Mouse (Mus musculus) adrenal gland, postnatal 14 days (tissue): ENCODE data around the gene Col25a1. TPM values are rescaled to one million over a fixed set of nuclear protein-coding genes. Genes with fewer than 3 reads are reported as not detected.

Experiments
- DNase-seq: peaks from one replicate; pipeline ENCODE4 v3.0.0; 2021; ENCODE audit warnings: mixed read lengths
- total RNA-seq: library from RNA; stranded (reverse); gene quantifications from 2 replicates; pipeline ENCODE4 v1.2.3, GENCODE M21; 2021

Col25a1 gene
- total RNA-seq, 1 experiment from 2014 or later: 4.2 TPM

DNA sequence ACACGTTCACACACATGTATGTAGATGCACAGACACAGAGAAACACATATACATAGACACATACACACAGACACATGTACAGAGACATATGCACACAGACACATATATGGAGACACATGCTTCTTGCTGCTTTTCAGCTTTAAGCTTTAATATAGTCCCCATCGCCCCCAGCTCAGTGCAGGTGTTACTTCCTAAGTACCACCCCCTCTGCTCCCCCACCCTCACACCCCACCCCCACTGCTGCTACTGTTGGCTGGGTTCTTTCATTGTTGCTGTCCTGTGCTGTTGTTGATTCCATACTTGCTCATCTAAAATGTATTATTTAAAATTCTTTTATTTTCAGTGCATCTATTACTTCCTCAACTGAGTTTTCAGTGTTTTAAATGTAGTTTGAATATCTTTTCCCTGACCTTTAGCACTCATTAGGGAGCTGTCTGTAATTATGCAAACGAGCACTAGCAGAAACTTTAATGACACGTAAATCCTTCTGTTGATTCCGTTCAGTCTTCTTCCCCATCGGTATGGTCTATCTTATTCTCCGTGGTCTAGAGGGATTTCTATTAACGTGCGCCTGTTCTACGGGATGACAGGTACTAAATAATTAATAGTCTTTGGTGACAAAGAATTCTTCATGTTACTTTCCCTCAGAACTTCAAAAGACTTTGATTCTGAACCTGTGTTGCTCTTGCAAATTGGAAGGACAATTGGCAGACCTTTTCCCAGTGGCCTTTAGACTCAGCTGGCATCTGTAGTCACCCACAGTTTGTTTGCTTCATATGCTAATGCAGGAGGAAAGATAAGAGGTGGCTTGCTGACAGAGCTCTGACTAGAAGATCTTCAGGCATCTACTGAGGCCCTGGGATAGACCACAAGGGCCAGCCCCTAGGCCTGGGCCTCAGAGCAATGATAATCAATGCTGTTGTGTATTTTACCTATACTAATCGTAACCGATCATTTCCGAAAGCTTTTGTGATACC lies 196.0 kb downstream of the Col25a1 start:
- DNase-seq: no peak

DNA sequence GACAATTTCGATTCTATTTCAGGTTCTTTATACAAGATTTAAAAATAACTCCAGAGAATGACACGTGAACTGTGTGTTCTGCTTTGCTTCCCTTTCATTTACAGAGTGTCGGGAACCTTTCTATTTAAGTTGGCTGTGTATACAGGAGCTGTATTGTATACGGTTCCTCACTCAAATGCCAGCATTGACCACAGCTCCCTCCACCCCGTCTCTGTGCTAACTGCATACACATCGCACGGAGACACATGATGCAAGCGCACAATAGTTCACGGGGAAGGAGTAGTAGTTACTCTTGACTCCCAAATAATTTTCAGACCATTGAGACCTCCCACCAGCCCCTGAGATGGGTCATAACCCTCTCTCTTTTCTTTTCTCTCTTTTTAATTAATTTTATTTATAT lies 197.6 kb downstream of the Col25a1 start:
- DNase-seq: no peak

DNA sequence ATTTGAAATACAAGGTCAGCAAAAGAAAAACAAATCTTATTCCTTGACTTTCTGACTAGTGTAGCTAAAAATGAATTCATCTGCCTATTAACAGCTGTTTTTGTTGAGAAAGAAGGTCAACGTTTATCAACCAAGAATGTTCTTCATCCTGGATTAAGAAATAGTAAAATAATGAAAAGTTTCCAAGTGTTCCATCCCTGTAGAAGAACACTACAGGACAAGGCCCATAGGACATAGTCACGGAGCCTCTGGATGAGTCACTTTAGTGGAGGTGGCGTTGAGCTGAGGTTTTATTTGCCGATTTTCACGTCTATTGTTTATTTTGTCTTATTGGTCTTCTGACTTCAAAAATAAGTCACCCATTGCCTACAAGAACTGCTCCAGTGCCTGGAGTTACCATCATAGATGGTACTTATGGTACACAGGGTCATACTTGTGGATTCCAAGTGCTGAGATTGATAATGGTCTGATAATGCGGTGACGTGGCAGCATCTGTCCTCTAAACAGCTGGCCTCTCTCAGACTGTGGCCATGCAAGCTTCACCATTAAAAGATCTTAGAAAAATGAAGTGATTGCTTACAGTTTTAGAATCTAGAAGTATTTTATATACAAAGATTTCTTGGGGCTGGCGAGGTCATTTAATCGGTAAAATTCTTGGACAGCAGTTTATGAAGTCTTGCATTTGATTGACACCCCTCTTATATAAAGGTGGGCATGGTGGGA lies 198.7 kb downstream of the Col25a1 start:
- DNase-seq: no peak

DNA sequence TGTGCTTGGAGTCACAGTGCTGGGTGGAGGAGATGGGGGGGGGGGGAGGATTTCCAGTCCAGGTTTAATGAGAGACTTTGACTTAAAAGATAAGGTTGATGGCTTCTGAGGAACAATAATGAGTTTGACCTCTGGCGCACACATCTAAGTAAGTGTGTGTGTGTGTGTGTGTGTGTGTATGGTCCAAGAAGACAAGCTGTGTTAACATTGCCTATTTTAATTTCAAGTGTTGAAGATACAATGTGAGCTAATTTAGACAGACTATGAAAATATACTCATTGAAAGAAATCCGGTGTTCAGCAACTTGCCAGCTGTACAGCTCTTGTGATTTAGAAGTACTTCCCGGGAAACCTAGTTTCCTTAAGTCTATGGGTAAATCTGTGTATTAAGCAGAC lies 199.3 kb downstream of the Col25a1 start:
- DNase-seq: no peak

GRCm38 (mm10) chr3:130332347-130332913 lies 201.1 kb downstream of the Col25a1 start:
- DNase-seq: no peak

GRCm38 (mm10) chr3:130337857-130338256 lies 206.6 kb downstream of the Col25a1 start:
- DNase-seq: peak; percentile 64

- DNase-seq: peak; percentile 11
These were observed 207.1 kb downstream of the Col25a1 start for GRCm38 (mm10) chr3:130338371-130338770.

GRCm38 (mm10) chr3:130350161-130350560 lies 218.9 kb downstream of the Col25a1 start:
- DNase-seq: no peak

DNA sequence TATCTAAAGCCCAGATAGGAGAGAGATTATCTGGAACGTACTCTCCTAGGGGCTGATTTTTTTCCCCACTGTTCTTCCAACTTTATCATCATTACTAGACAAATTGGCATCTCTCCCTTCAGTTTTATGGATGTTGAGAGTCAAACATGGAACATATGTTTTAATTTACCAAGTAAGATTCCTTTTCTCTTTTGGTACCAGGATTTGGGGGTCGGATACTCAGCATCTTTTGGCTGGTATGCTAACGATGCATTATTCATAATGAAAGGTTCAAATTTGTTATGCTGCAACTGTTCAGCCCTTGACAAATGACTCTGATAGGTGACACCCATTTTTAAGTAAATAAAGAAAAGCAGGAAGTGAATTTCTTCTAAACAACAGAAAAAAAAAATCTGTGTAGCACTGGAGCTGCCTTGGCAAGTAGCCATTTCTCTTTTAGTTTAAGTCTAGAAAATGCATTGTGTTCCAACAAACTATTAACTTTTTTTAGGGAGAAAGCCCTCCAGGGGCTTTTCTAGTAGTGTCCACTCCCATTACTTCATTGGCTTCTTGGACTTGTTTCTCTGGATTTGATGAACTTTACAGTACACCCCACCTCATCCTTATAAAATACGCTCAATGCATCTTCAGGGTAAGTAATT lies 223.2 kb downstream of the Col25a1 start:
- DNase-seq: no peak

- no peak for DNase-seq
These were observed 225.4 kb downstream of the Col25a1 start for GRCm38 (mm10) chr3:130356575-130357173.

DNA sequence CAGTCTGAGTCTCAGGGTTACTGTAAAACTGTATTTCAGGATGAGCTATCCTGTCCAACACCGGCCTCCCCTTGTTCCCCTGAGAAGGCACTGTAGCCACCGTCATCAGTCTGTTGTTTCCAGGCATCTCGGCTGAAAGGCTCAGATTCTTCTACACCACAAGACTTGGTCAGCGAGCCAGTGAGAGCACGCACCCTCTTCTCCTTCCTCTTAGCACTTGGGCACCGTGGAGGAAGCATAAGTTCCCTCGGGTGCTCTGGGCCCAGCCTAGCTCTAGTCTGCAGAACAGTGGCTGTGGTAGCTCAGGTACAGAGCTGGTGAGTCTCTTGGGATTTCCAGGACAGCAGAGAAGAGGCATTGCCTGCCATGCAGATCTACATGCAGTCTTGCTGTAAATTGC lies 229.5 kb downstream of the Col25a1 start:
- no peak for DNase-seq

DNA sequence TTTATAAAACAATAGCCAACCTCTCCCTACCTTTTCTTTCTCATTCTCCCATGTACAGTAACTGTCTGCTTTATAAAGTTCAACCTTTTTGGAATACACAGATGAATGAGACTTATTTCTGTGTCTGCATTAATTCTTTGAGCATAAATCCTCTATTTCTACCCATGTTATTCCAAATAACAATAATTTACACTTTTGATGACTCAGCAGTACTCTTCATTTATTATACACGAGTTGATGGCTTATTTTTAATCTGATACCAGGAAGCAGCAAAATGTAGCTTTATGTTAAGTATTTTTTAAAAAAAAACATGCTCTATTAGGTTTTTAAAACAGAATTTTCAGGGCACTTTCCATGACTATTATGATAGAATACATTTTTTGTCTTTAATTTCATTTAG lies 230.6 kb downstream of the Col25a1 start:
- DNase-seq: no peak

DNA sequence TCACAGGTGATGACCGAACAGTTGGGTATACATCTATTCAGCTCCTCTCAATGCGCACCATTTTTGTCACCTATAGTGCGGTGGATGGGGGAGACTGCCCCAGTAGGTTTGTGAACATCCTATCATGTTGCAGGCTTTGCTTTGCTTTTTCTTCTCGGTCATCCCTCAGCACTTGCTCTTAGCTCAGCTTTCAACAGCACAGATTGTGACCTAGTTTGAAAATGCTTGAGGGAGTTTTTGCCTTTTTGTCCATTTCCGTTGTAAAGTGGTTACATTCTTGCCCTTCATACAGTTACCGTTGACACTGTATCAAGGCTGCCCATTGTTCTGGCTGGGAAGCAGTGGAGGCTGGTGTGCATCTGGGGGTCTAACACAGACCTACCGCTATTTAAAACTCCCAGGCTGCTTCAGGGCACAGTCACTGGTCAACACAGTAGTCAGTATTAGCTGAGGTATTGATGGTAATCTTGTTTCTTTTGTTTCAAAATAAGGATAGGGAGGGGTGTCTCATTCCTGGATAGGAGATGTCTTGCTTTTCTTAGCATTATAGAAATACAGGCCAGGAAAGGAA lies 231.6 kb downstream of the Col25a1 start:
- DNase-seq: no peak

- DNase-seq: no peak
These were observed 235.8 kb downstream of the Col25a1 start for GRCm38 (mm10) chr3:130366917-130367610.

DNA sequence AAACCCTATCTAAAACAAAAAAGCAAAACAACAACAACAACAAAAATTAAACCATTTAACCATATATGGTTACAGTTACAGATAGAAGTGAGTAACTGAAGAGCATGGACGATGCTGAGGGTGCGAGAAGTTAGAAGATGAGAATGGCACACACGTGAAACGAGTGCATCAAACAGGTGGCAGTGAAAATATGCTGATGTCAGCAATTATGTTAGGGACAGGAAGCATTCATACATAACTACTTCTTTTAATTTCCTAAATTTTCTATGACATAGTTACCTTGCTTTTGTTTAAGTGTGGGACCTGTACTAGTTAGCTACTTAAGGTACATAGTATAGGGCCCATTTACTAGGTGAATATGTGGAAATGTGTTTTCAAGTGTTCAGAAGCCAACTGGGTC lies 237.1 kb downstream of the Col25a1 start:
- DNase-seq: no peak

DNA sequence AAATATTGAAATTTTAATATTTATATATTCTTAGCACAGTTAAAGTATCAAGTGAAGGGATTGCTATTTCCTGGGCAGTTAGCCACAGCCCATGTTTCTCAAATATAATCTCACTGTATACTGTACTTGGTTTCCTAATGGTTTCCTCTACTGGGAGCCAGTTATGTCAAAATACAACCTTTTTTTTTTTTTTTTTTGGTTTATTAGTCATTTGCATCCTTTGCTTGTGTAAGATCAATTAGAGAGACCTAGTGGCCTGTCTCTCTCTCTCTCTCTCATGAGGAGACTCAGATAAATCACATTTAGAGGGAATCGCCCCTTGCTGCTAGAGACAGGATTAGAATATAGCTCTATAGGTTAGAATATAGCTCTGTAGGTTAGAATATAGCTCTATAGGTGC lies 237.8 kb downstream of the Col25a1 start:
- no peak for DNase-seq

DNA sequence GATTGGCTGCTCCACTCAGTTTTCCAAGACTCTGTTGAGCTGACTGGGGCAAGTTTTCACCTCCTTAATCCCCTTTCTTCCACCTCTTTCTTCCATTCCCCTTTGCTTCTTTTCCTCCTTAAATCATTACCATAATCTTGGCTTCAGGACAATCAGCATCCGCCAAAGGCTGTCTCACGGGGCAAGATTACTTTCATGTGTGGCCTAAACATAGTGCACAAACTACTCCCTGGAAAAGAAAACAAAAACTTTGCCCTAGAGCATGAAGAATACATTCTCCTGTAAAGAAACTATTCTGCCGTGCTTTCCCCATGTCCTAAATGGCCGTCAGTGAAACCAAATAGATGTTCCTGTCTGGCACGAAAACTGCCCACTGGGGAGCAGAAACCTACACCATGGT lies 238.9 kb downstream of the Col25a1 start:
- DNase-seq: no peak

GRCm38 (mm10) chr3:130373145-130373544 lies 241.8 kb downstream of the Col25a1 start:
- DNase-seq: peak; percentile 32

- DNase-seq: no peak
These were observed 243.5 kb downstream of the Col25a1 start for GRCm38 (mm10) chr3:130374620-130375341.

DNA sequence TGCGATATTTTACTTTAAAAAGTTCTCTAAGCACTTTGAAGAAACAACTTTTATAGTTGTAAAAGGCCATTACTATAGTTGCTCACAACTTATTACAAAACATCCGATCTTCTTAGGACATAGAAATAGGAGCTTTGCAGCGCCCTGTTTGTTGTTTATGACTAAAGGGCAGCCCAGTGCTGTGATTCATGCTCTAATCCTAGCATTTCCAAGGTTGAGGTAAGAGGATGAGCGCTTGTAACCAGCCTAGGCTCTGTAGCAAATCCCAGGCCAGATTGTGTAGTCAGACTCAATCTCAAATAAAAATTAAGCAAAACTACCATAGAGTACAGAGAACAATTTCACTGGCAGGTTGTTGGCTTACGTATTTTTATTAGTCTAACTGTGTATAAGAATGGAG lies 246.5 kb downstream of the Col25a1 start:
- DNase-seq: peak; percentile 21
